Mouse (Mus musculus): ENCODE data around the gene Nynrin. TPM values are rescaled to one million over a fixed set of nuclear protein-coding genes. Genes with fewer than 3 reads are reported as not detected.

Nynrin gene
- polyA plus RNA-seq, 1 experiment, result 3.0 TPM

DNA sequence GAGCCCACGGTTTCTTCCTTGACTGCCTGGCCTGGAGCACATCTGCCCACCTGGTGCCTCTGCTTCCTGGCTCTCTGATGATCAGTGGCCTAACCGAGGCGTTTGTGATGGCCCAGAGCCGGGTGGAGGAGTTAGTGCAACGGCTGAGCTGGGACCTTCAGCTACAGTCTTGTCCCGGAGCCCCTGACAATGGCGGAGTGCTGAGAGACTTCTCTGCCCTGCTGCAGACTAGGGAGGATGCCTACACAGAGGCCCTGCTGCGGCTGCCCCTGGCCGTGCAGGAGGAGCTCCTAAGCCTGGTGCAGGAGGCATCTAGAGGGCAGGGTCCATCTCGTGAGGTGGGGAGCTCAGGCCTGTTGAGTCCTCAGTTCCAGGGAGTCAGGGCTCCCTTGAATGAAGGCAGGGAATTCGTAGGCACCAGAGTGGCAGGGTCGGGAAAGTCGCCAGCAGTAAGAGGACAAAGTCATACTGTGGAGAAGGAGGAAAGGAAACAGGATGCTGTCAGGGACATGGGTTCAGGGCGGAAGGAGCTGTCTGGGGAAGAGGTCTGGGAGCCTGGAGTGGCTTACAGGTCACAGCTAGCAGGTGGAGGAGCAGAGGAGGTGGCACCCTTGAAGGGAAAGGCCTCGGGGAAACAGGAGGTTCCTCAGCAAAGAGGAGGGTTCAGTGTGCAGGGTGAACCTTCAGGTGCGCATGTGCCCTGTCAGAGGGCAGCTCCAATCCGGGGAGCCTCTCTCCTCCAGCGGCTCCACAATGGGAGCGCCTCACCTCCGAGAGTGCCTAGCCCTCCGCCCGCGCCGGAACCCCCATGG lies 33.0 kb downstream of the Nynrin start:
- peak overlapping the region; percentile 3; the same call in 1 of the 2 replicates for H3K4me3 ChIP-seq (ENCODE audit: extremely low read depth, insufficient read depth, insufficient read length)
- 84% methylated on average over 24 of the region's 24 CpGs for WGBS
- no peak for TF ChIP-seq CTCF (IDR thresholded peaks at IDR 0.05; ENCODE audit: extremely low read depth, insufficient read depth, insufficient read length, insufficient replicate concordance)
- no peak for TF ChIP-seq POLR2A (IDR thresholded peaks at IDR 0.05; ENCODE audit: low read depth, low read length)
- H3K4me1 ChIP-seq (ENCODE audit: control insufficient read depth, insufficient read depth, insufficient read length), result peaks cover 14% of the 10 kb centered on the region
- peaks cover 33% of the 10 kb centered on the region for H3K36me3 ChIP-seq (ENCODE audit: control insufficient read depth, insufficient read depth, low read length)
- no peaks in the 10 kb centered on the region for H3K27me3 ChIP-seq (ENCODE audit: control insufficient read depth, insufficient read depth, low read length)
- peak overlapping the region; percentile 67 for H3K27ac ChIP-seq (ENCODE audit: insufficient read depth, low read length)
- no peak for DNase-seq (ENCODE audit: low read depth in 1 of 2, low spot score in 2 of 2)

GRCm38 (mm10) chr14:55897671-55898070 lies 43.9 kb downstream of the Nynrin start:
- Histone ChIP-seq H3K36me3 (ENCODE audit: control insufficient read depth, insufficient read depth, low read length) (peaks cover 29% of the 10 kb centered on the region), H3K4me1 (ENCODE audit: control insufficient read depth, insufficient read depth, insufficient read length) (peaks cover 5% of the 10 kb centered on the region; the same call in 1 of the 2 replicates), H3K27ac (ENCODE audit: insufficient read depth, low read length) (no peak overlapping the region), H3K4me3 (ENCODE audit: extremely low read depth, insufficient read depth, insufficient read length) (no peak overlapping the region), H3K27me3 (ENCODE audit: control insufficient read depth, insufficient read depth, low read length) (no peaks in the 10 kb centered on the region)
- no peak for DNase-seq (ENCODE audit: low read depth in 1 of 2, low spot score in 2 of 2)
- TF ChIP-seq CTCF (IDR thresholded peaks at IDR 0.05; ENCODE audit: extremely low read depth, insufficient read depth, insufficient read length, insufficient replicate concordance), result no peak
- no peak for TF ChIP-seq POLR2A (IDR thresholded peaks at IDR 0.05; ENCODE audit: low read depth, low read length)
- 92% methylated on average over 12 of the region's 12 CpGs for WGBS

GRCm38 (mm10) chr14:55898947-55899346 lies 45.1 kb downstream of the Nynrin start:
- 90% methylated on average over 7 of the region's 7 CpGs for WGBS
- Histone ChIP-seq H3K27ac (ENCODE audit: insufficient read depth, low read length) (no peak overlapping the region), H3K4me1 (ENCODE audit: control insufficient read depth, insufficient read depth, insufficient read length) (peaks cover 5% of the 10 kb centered on the region; the same call in 1 of the 2 replicates), H3K36me3 (ENCODE audit: control insufficient read depth, insufficient read depth, low read length) (peaks cover 23% of the 10 kb centered on the region), H3K4me3 (ENCODE audit: extremely low read depth, insufficient read depth, insufficient read length) (no peak overlapping the region), H3K27me3 (ENCODE audit: control insufficient read depth, insufficient read depth, low read length) (no peaks in the 10 kb centered on the region)
- no peak for DNase-seq (ENCODE audit: low read depth in 1 of 2, low spot score in 2 of 2)
- TF ChIP-seq CTCF (IDR thresholded peaks at IDR 0.05; ENCODE audit: extremely low read depth, insufficient read depth, insufficient read length, insufficient replicate concordance) (no peak), POLR2A (IDR thresholded peaks at IDR 0.05; ENCODE audit: low read depth, low read length) (no peak)

DNA sequence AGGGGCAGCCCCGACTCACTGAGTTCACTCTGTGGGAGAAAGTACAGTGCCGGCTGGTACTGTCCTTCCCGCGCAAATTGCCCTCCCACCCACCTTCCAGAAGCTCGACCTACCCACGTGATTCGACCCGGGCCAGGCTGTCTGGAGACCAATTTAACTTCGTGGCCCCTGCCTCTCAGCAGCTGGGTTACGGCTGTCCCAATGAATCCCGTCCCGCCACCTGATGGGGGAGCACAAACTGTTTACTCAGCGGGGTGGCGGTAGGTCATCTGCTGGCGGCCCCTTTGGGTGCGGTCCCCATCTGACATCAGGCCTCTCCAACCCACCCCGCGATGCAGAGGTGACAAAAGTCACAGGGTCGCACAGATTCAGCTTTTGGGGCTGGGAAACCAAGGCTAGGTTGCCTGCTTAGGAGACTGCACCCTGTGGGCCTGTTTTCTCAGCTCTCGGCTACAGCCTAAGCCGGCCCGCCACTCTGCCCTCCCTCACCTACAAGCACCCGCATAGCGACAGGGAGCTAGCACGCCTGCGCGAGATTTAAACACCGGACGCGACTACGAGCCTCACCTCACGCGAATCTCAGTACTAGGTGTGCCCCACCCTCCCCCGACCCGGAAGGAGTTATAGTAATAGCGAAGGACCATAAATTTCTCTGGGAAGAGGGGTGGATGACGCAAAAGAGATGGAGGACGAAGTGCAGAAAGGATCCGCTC lies 46.0 kb downstream of the Nynrin start, which contains the start of gene Sdr39u1:
TSS of gene Sdr39u1 (minus strand) at position 593 of the 713 bp plus-strand sequence.
- Histone ChIP-seq H3K4me1 (ENCODE audit: control insufficient read depth, insufficient read depth, insufficient read length) (peaks cover 5% of the 10 kb centered on the region; the same call in 1 of the 2 replicates), H3K4me3 (ENCODE audit: extremely low read depth, insufficient read depth, insufficient read length) (peak within 1 kb of the TSS; percentile 71), H3K27ac (ENCODE audit: insufficient read depth, low read length) (peak within 1 kb of the TSS; percentile 75), H3K36me3 (ENCODE audit: control insufficient read depth, insufficient read depth, low read length) (peaks cover 14% of the 10 kb centered on the region), H3K27me3 (ENCODE audit: control insufficient read depth, insufficient read depth, low read length) (no peaks in the 10 kb centered on the region)
- WGBS, result under 1% methylated on average over 39 of the region's 39 CpGs
- DNase-seq (ENCODE audit: low read depth in 1 of 2, low spot score in 2 of 2), result peak; percentile 79 to 87
- no peak for TF ChIP-seq CTCF (IDR thresholded peaks at IDR 0.05; ENCODE audit: extremely low read depth, insufficient read depth, insufficient read length, insufficient replicate concordance)
- peak; percentile 80 for TF ChIP-seq POLR2A (IDR thresholded peaks at IDR 0.05; ENCODE audit: low read depth, low read length)

GRCm38 (mm10) chr14:55900414-55900755 lies 46.6 kb downstream of the Nynrin start:
- Histone ChIP-seq H3K27me3 (ENCODE audit: control insufficient read depth, insufficient read depth, low read length) (no peaks in the 10 kb centered on the region), H3K4me3 (ENCODE audit: extremely low read depth, insufficient read depth, insufficient read length) (peak overlapping the region; percentile 71), H3K36me3 (ENCODE audit: control insufficient read depth, insufficient read depth, low read length) (peaks cover 8% of the 10 kb centered on the region), H3K4me1 (ENCODE audit: control insufficient read depth, insufficient read depth, insufficient read length) (peaks cover 5% of the 10 kb centered on the region; the same call in 1 of the 2 replicates), H3K27ac (ENCODE audit: insufficient read depth, low read length) (peak overlapping the region; percentile 75)
- WGBS, result 6% methylated on average over 12 of the region's 12 CpGs
- no peak for DNase-seq (ENCODE audit: low read depth in 1 of 2, low spot score in 2 of 2)
- TF ChIP-seq CTCF (IDR thresholded peaks at IDR 0.05; ENCODE audit: extremely low read depth, insufficient read depth, insufficient read length, insufficient replicate concordance) (no peak), POLR2A (IDR thresholded peaks at IDR 0.05; ENCODE audit: low read depth, low read length) (no peak)

GRCm38 (mm10) chr14:55905518-55905917 lies 51.7 kb downstream of the Nynrin start:
- Histone ChIP-seq H3K27ac (ENCODE audit: insufficient read depth, low read length) (no peak overlapping the region), H3K4me3 (ENCODE audit: extremely low read depth, insufficient read depth, insufficient read length) (no peak overlapping the region), H3K36me3 (ENCODE audit: control insufficient read depth, insufficient read depth, low read length) (no peaks in the 10 kb centered on the region), H3K27me3 (ENCODE audit: control insufficient read depth, insufficient read depth, low read length) (no peaks in the 10 kb centered on the region), H3K4me1 (ENCODE audit: control insufficient read depth, insufficient read depth, insufficient read length) (no peaks in the 10 kb centered on the region)
- 6% methylated on average over 1 of the region's 1 CpGs for WGBS
- TF ChIP-seq CTCF (IDR thresholded peaks at IDR 0.05; ENCODE audit: extremely low read depth, insufficient read depth, insufficient read length, insufficient replicate concordance), result no peak
- no peak for TF ChIP-seq POLR2A (IDR thresholded peaks at IDR 0.05; ENCODE audit: low read depth, low read length)
- no peak for DNase-seq (ENCODE audit: low read depth in 1 of 2, low spot score in 2 of 2)

Measured in spleen, adult 2 months (tissue).